Mouse (Mus musculus): ENCODE results near the gene Flt1. TPM values are rescaled to one million over a fixed set of nuclear protein-coding genes. Genes with fewer than 3 reads are reported as not detected.

Gene Flt1
- 10.9 and 11.4 TPM in 2 replicates for polyA plus RNA-seq (2014; fragmentation: Nextera tagmentation; extraction: Ambion mirVana)

- H3K9me3 ChIP-seq (ENCODE audit: control insufficient read depth, low read length) = no peaks in the 10 kb centered on the region
- 0% methylated on average over 64 of the region's 82 CpGs for WGBS
- peaks cover 11% of the 10 kb centered on the region for H3K4me1 ChIP-seq (ENCODE audit: control insufficient read depth, insufficient read depth, low read length)
- H3K4me2 ChIP-seq (ENCODE audit: low read depth, severe bottlenecking) = peak within 1 kb of the TSS; percentile 59
- no peak within 1 kb of the TSS for H3K27ac ChIP-seq (replicated peaks; ENCODE audit: low read depth, low read length)
- peak within 1 kb of the TSS; percentile 35 for H3K4me3 ChIP-seq (ENCODE audit: low read depth, low read length)
- DNase-seq (ENCODE audit: low spot score) (peak; percentile 69), ATAC-seq (ENCODE audit: insufficient number of reproducible peaks, low FRiP score, low TSS enrichment, low read depth) (0 out of 2 replicates have a peak, but pooled peaks have one; percentile 36)
- peaks cover 68% of the 10 kb centered on the region for H3K27me3 ChIP-seq (ENCODE audit: control insufficient read depth, insufficient read depth, low read length)
- peak within 1 kb of the TSS; percentile 34; the same call in 1 of the 2 replicates for H3K9ac ChIP-seq (ENCODE audit: low read length)
- H3K36me3 ChIP-seq (ENCODE audit: control insufficient read depth, insufficient read depth, low read length) = no peaks in the 10 kb centered on the region
Observed at GRCm38 (mm10) chr5:147725831-147726700, at the start of gene Flt1. Flt1 (minus strand) TSS chr5:147726011.

GRCm38 (mm10) chr5:147775222-147775621 is 49.4 kb upstream of the Flt1 start:
- Histone ChIP-seq H3K4me1 (ENCODE audit: control insufficient read depth, insufficient read depth, low read length) (no peaks in the 10 kb centered on the region), H3K4me3 (ENCODE audit: low read depth, low read length) (no peak overlapping the region), H3K4me2 (ENCODE audit: low read depth, severe bottlenecking) (no peak overlapping the region), H3K27ac (replicated peaks; ENCODE audit: low read depth, low read length) (no peak overlapping the region), H3K9ac (ENCODE audit: low read length) (no peak overlapping the region), H3K9me3 (ENCODE audit: control insufficient read depth, low read length) (no peaks in the 10 kb centered on the region), H3K36me3 (ENCODE audit: control insufficient read depth, insufficient read depth, low read length) (no peaks in the 10 kb centered on the region), H3K27me3 (ENCODE audit: control insufficient read depth, insufficient read depth, low read length) (no peaks in the 10 kb centered on the region)
- WGBS = 82% methylated on average over 7 of the region's 7 CpGs
- ATAC-seq (ENCODE audit: insufficient number of reproducible peaks, low FRiP score, low TSS enrichment, low read depth) = no peak
- DNase-seq (ENCODE audit: low spot score) = no peak

- Histone ChIP-seq H3K36me3 (ENCODE audit: control insufficient read depth, insufficient read depth, low read length) (no peaks in the 10 kb centered on the region), H3K4me2 (ENCODE audit: low read depth, severe bottlenecking) (no peak overlapping the region), H3K9ac (ENCODE audit: low read length) (no peak overlapping the region), H3K4me1 (ENCODE audit: control insufficient read depth, insufficient read depth, low read length) (no peaks in the 10 kb centered on the region), H3K9me3 (ENCODE audit: control insufficient read depth, low read length) (no peaks in the 10 kb centered on the region), H3K27ac (replicated peaks; ENCODE audit: low read depth, low read length) (no peak overlapping the region), H3K4me3 (ENCODE audit: low read depth, low read length) (no peak overlapping the region), H3K27me3 (ENCODE audit: control insufficient read depth, insufficient read depth, low read length) (no peaks in the 10 kb centered on the region)
- DNase-seq (ENCODE audit: low spot score) = no peak
- no peak for ATAC-seq (ENCODE audit: insufficient number of reproducible peaks, low FRiP score, low TSS enrichment, low read depth)
- 67% methylated on average over 6 of the region's 6 CpGs for WGBS
Observed at GRCm38 (mm10) chr5:147769918-147770317, 44.1 kb upstream of the Flt1 start.

- no peak for ATAC-seq (ENCODE audit: insufficient number of reproducible peaks, low FRiP score, low TSS enrichment, low read depth)
- no peak overlapping the region for H3K27ac ChIP-seq (replicated peaks; ENCODE audit: low read depth, low read length)
- no peak overlapping the region for H3K4me3 ChIP-seq (ENCODE audit: low read depth, low read length)
- H3K9ac ChIP-seq (ENCODE audit: low read length) = no peak overlapping the region
- DNase-seq (ENCODE audit: low spot score) = no peak
- H3K4me1 ChIP-seq (ENCODE audit: control insufficient read depth, insufficient read depth, low read length) = no peaks in the 10 kb centered on the region
- H3K4me2 ChIP-seq (ENCODE audit: low read depth, severe bottlenecking) = no peak overlapping the region
- no peaks in the 10 kb centered on the region for H3K27me3 ChIP-seq (ENCODE audit: control insufficient read depth, insufficient read depth, low read length)
- no peaks in the 10 kb centered on the region for H3K9me3 ChIP-seq (ENCODE audit: control insufficient read depth, low read length)
- WGBS = 87% methylated on average over 4 of the region's 4 CpGs
- H3K36me3 ChIP-seq (ENCODE audit: control insufficient read depth, insufficient read depth, low read length) = no peaks in the 10 kb centered on the region
Observed at GRCm38 (mm10) chr5:147764061-147764460, 38.2 kb upstream of the Flt1 start.

- no peak for ATAC-seq (ENCODE audit: insufficient number of reproducible peaks, low FRiP score, low TSS enrichment, low read depth)
- no peaks in the 10 kb centered on the region for H3K4me1 ChIP-seq (ENCODE audit: control insufficient read depth, insufficient read depth, low read length)
- H3K27ac ChIP-seq (replicated peaks; ENCODE audit: low read depth, low read length) = no peak overlapping the region
- no peak for DNase-seq (ENCODE audit: low spot score)
- H3K9ac ChIP-seq (ENCODE audit: low read length) = no peak overlapping the region
- H3K4me2 ChIP-seq (ENCODE audit: low read depth, severe bottlenecking) = no peak overlapping the region
- WGBS = 23% methylated on average over 8 of the region's 8 CpGs
- no peaks in the 10 kb centered on the region for H3K9me3 ChIP-seq (ENCODE audit: control insufficient read depth, low read length)
- H3K4me3 ChIP-seq (ENCODE audit: low read depth, low read length) = no peak overlapping the region
- no peaks in the 10 kb centered on the region for H3K27me3 ChIP-seq (ENCODE audit: control insufficient read depth, insufficient read depth, low read length)
- no peaks in the 10 kb centered on the region for H3K36me3 ChIP-seq (ENCODE audit: control insufficient read depth, insufficient read depth, low read length)
Observed at GRCm38 (mm10) chr5:147761984-147762383, 36.2 kb upstream of the Flt1 start.

GRCm38 (mm10) chr5:147761275-147761674 is 35.5 kb upstream of the Flt1 start:
- Histone ChIP-seq H3K4me2 (ENCODE audit: low read depth, severe bottlenecking) (no peak overlapping the region), H3K4me3 (ENCODE audit: low read depth, low read length) (no peak overlapping the region), H3K36me3 (ENCODE audit: control insufficient read depth, insufficient read depth, low read length) (no peaks in the 10 kb centered on the region), H3K9me3 (ENCODE audit: control insufficient read depth, low read length) (no peaks in the 10 kb centered on the region), H3K27ac (replicated peaks; ENCODE audit: low read depth, low read length) (no peak overlapping the region), H3K4me1 (ENCODE audit: control insufficient read depth, insufficient read depth, low read length) (no peaks in the 10 kb centered on the region), H3K27me3 (ENCODE audit: control insufficient read depth, insufficient read depth, low read length) (no peaks in the 10 kb centered on the region), H3K9ac (ENCODE audit: low read length) (no peak overlapping the region)
- DNase-seq (ENCODE audit: low spot score) (no peak), ATAC-seq (ENCODE audit: insufficient number of reproducible peaks, low FRiP score, low TSS enrichment, low read depth) (no peak)
- WGBS = 11% methylated on average over 9 of the region's 9 CpGs

- Histone ChIP-seq H3K4me3 (ENCODE audit: low read depth, low read length) (no peak overlapping the region), H3K27me3 (ENCODE audit: control insufficient read depth, insufficient read depth, low read length) (peaks cover 3% of the 10 kb centered on the region; the same call in 1 of the 2 replicates), H3K4me2 (ENCODE audit: low read depth, severe bottlenecking) (no peak overlapping the region), H3K36me3 (ENCODE audit: control insufficient read depth, insufficient read depth, low read length) (no peaks in the 10 kb centered on the region), H3K9me3 (ENCODE audit: control insufficient read depth, low read length) (no peaks in the 10 kb centered on the region; the same call in 1 of the 2 replicates), H3K4me1 (ENCODE audit: control insufficient read depth, insufficient read depth, low read length) (no peaks in the 10 kb centered on the region), H3K9ac (ENCODE audit: low read length) (no peak overlapping the region), H3K27ac (replicated peaks; ENCODE audit: low read depth, low read length) (no peak overlapping the region)
- ATAC-seq (ENCODE audit: insufficient number of reproducible peaks, low FRiP score, low TSS enrichment, low read depth) (no peak), DNase-seq (ENCODE audit: low spot score) (no peak)
- 71% methylated on average over 9 of the region's 9 CpGs for WGBS
Observed at GRCm38 (mm10) chr5:147758640-147759319, 33.0 kb upstream of the Flt1 start.

- Histone ChIP-seq H3K4me1 (ENCODE audit: control insufficient read depth, insufficient read depth, low read length) (no peaks in the 10 kb centered on the region), H3K4me2 (ENCODE audit: low read depth, severe bottlenecking) (no peak overlapping the region), H3K36me3 (ENCODE audit: control insufficient read depth, insufficient read depth, low read length) (no peaks in the 10 kb centered on the region), H3K9me3 (ENCODE audit: control insufficient read depth, low read length) (no peaks in the 10 kb centered on the region; the same call in 1 of the 2 replicates), H3K27me3 (ENCODE audit: control insufficient read depth, insufficient read depth, low read length) (peaks cover 9% of the 10 kb centered on the region), H3K9ac (ENCODE audit: low read length) (no peak overlapping the region), H3K27ac (replicated peaks; ENCODE audit: low read depth, low read length) (no peak overlapping the region), H3K4me3 (ENCODE audit: low read depth, low read length) (no peak overlapping the region)
- WGBS = 55% methylated on average over 12 of the region's 12 CpGs
- no peak for ATAC-seq (ENCODE audit: insufficient number of reproducible peaks, low FRiP score, low TSS enrichment, low read depth)
- DNase-seq (ENCODE audit: low spot score) = no peak
Observed at GRCm38 (mm10) chr5:147757832-147758587, 32.2 kb upstream of the Flt1 start.

Measured in limb, embryonic 11.5 days (tissue).